Mouse (Mus musculus): ENCODE data around the gene Tssk2. TPM values are rescaled to one million over a fixed set of nuclear protein-coding genes. Genes with fewer than 3 reads are reported as not detected.

Gene Tssk2
- polyA plus RNA-seq (2012; rRNA removed), result not detected in 2 replicates

GRCm38 (mm10) chr16:17898462-17898861 is at the start of gene Tssk2, which contains the start of gene Dgcr2:
Gene Tssk2 (plus strand): TSS chr16:17898637.
Gene Dgcr2 (minus strand): TSS chr16:17898562.

GRCm38 (mm10) chr16:17891567-17891959 is 6.9 kb upstream of the Tssk2 start, which contains the start of gene Gm20518:
Gene Gm20518 (minus strand): TSS chr16:17891671.

DNA sequence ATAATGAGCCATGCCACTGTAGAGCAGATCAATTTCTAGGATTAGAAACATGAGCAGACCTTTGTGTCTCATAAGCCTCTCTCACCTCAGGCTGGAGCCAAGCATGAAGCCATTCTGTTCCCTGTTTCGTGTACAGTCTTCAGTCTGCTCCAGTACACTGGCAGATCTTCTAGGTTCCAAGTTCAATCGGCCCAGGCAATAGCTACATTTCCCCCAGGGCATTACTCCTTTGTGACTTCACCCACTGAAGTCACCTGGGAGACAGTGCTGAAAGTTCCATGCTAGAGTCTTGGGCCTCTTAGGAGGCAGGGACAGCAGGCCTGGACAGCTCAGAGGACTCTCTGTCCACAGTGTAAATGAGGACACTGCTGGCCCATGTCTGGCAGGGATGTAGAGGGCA is 4.5 kb upstream of the Tssk2 start, which contains the start of gene Tssk1:
Gene Tssk1, plus strand, starts transcription at position 301 of the 400 bp plus-strand sequence.

DNA sequence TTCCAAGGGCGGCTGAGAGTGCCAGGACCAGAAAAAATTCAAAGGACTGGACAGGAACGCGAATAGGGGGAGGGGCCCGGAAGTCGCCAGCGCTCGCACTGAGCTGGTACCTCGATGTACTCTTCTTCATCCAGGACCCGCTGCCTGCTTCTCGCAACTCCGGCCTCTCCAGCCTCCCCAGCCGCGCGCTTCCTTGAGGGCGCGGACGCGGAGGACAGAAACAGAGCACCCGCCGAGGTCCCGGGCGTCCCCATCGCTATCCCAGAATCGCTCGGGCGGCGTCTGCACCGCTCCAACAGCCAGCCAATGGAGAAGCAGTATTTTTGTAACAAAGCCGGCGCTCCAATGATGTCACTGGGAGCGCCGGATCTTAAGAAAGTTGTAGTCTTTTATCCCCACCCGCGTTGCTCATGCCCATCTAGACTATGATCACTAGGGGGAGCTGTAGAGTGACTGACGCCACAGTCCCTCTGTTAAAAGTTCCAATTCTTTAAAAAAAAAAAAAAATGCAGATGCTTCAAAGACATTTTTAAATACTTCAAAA is 12.7 kb downstream of the Tssk2 start, which contains the start of gene Ess2:
Gene Ess2, minus strand, starts transcription at position 297 of the 544 bp plus-strand sequence.

GRCm38 (mm10) chr16:17914307-17915249 is 16.1 kb downstream of the Tssk2 start, which contains the start of gene Gsc2:
Gene Gsc2 (minus strand): TSS chr16:17915059.

DNA sequence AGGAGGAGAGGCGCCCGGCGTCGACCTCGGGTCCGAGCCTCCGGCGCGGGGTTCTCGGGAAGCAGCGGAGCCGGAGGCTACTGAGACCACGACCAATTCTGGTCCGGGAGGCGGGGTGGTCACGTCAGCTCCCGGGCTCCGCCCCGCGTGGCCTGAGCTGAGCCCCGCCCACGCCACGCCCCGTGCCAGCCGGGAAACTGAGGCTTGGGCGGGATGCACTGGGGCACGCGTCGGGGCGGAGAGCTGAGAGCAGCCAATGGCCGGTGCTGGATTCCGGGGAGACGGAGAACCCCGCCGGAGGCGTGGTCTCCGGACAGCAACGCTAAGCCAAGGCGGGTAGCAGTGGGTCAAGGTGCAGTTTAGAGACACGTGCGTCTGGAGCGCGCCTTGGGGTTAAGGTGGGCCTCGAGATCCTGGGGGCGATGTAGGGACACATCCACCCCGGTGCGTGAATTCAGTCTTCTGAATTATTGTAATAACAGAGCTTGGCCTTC is 29.7 kb downstream of the Tssk2 start, which contains the start of gene Slc25a1:
Gene Slc25a1, minus strand, starts transcription at position 133 of the 494 bp plus-strand sequence.

Other genes starting within 250 kb of the Tssk2 start
- gene Med15, start 165.7 kb upstream of the Tssk2 start, polyA plus RNA-seq (2012; rRNA removed), result 112 and 197 TPM in 2 replicates
- 148 and 167 TPM in 2 replicates for gene Klhl22, start 139.0 kb upstream of the Tssk2 start, polyA plus RNA-seq (2012; rRNA removed)
- 189 and 286 TPM in 2 replicates for gene Scarf2, start 101.4 kb upstream of the Tssk2 start, polyA plus RNA-seq (2012; rRNA removed)
- gene B830017H08Rik, start 65.5 kb upstream of the Tssk2 start, polyA plus RNA-seq (2012; rRNA removed), result 1.6 and 2.9 TPM in 2 replicates
- gene Car15, start 60.3 kb upstream of the Tssk2 start, polyA plus RNA-seq (2012; rRNA removed), result 7.8 and 10.4 TPM in 2 replicates
- gene Gm20518, start 7.0 kb upstream of the Tssk2 start, polyA plus RNA-seq (2012; rRNA removed), result 1.9 and 2.4 TPM in 2 replicates
- gene Tssk1, start 4.4 kb upstream of the Tssk2 start, polyA plus RNA-seq (2012; rRNA removed), result 0.12 TPM in 1 of 2 replicates, not detected in the other
- 236 and 311 TPM in 2 replicates for gene Dgcr2, start 75 bp upstream of the Tssk2 start, polyA plus RNA-seq (2012; rRNA removed)
- 26.4 and 34.9 TPM in 2 replicates for gene Ess2, start 12.7 kb downstream of the Tssk2 start, polyA plus RNA-seq (2012; rRNA removed)
- gene Gsc2, start 16.4 kb downstream of the Tssk2 start, polyA plus RNA-seq (2012; rRNA removed), result 0.32 TPM in 1 of 2 replicates, not detected in the other
- gene Slc25a1, start 29.6 kb downstream of the Tssk2 start, polyA plus RNA-seq (2012; rRNA removed), result 223 and 245 TPM in 2 replicates
- not detected in 2 replicates for gene Vpreb2, start 81.8 kb downstream of the Tssk2 start, polyA plus RNA-seq (2012; rRNA removed)
- gene Dgcr6, start 154.2 kb downstream of the Tssk2 start, polyA plus RNA-seq (2012; rRNA removed), result 118 and 150 TPM in 2 replicates
- gene Prodh, start 191.6 kb downstream of the Tssk2 start, polyA plus RNA-seq (2012; rRNA removed), result 32.9 and 50.5 TPM in 2 replicates
- 8.3 and 8.8 TPM in 2 replicates for gene Rtn4r, start 229.0 kb downstream of the Tssk2 start, polyA plus RNA-seq (2012; rRNA removed)